Mouse (Mus musculus) layer of hippocampus, adult 18-20 months (tissue): Measurements from ENCODE around the gene Snrnp70. TPM values are rescaled to one million over a fixed set of nuclear protein-coding genes. Genes with fewer than 3 reads are reported as not detected.
"Not testable (repeated sequence)": the region's sequence is repeated elsewhere in the genome, so short reads cannot be mapped to it uniquely, and the experiment has no call there.

Experiments
- DNase-seq, 2 experiments: peaks; one replicate each; pipeline ENCODE4 v3.0.0; 2022; ENCODE audit warnings: low spot score in 2 of 2
- total RNA-seq, 2 experiments: library from RNA; stranded (reverse); gene quantifications; 2 replicates each; pipeline ENCODE4 v1.2.3; 2021

The Snrnp70 gene
- total RNA-seq, 2 experiments from 2014 or later: 364 to 405 TPM

- DNase-seq: no peak
Observed at GRCm38 (mm10) chr7:45412421-45412820, 16.9 kb upstream of the Snrnp70 start.

DNA sequence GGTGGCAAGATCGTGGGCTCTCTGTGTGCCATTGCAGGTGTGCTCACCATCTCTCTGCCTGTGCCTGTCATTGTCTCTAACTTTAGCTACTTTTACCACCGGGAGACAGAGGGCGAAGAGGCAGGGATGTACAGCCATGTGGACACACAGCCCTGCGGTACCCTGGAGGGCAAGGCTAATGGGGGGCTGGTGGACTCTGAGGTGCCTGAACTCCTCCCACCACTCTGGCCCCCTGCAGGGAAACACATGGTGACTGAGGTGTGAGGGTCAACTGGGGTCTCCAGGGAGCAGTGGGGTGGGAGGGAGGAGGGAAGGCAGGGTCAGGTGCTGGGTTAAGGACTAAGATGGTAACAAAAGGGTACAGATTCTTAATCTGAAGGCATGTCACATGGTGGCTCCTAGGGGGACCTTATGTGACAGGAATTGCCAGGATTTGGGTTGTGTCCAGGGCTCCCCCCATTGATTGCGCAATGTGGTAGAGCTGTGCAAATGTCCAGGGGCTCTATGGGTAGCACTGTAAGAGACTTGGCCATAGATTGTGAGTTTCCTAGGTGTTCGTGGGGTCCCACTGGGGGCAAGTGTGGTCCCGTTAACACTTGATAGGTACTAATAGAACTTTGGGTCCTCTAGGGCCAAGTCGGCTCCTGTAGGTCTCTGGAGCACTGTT, 14.1 kb upstream of the Snrnp70 start:
- DNase-seq: no peak

GRCm38 (mm10) chr7:45408949-45409348, 13.4 kb upstream of the Snrnp70 start:
- DNase-seq: no peak

GRCm38 (mm10) chr7:45408351-45408750, 12.8 kb upstream of the Snrnp70 start:
- no peak for DNase-seq

GRCm38 (mm10) chr7:45407836-45408235, 12.3 kb upstream of the Snrnp70 start:
- DNase-seq: no peak

DNA sequence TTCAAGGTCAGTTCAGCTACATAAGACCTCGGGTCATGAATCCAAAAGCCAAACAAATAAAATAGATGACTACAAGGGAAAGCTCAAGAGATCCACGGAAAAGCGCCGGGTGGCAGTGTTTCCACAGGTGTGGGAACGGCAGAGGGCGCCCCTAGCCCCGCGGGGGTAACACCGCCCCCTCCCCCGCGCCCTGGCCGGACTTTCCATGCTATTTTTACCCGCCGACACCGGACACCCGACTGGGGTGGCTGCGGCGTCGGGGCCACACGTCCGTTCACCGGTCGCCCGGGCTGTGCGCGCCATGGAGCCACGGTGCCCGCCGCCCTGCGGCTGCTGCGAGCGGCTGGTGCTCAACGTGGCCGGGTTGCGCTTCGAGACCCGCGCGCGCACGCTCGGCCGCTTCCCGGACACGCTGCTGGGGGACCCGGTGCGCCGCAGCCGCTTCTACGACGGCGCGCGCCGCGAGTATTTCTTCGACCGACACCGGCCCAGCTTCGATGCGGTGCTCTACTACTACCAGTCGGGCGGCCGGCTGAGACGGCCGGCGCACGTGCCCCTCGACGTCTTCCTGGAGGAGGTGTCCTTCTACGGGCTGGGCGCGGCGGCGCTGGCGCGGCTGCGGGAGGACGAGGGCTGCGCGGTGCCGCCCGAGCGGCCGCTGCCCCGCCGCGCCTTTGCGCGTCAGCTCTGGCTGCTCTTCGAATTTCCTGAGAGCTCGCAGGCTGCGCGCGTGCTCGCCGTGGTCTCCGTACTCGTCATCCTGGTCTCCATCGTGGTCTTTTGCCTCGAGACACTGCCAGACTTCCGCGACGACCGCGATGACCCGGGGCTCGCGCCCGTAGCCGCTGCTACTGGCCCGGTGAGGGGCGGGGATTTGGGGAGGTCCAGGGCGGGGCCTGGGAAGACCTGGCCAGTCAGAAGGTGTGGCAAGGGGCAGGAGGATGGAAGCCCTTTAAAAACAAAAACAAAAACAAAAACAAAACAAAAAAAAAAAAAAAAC, 10.9 kb upstream of the Snrnp70 start:
- no peak for DNase-seq

DNA sequence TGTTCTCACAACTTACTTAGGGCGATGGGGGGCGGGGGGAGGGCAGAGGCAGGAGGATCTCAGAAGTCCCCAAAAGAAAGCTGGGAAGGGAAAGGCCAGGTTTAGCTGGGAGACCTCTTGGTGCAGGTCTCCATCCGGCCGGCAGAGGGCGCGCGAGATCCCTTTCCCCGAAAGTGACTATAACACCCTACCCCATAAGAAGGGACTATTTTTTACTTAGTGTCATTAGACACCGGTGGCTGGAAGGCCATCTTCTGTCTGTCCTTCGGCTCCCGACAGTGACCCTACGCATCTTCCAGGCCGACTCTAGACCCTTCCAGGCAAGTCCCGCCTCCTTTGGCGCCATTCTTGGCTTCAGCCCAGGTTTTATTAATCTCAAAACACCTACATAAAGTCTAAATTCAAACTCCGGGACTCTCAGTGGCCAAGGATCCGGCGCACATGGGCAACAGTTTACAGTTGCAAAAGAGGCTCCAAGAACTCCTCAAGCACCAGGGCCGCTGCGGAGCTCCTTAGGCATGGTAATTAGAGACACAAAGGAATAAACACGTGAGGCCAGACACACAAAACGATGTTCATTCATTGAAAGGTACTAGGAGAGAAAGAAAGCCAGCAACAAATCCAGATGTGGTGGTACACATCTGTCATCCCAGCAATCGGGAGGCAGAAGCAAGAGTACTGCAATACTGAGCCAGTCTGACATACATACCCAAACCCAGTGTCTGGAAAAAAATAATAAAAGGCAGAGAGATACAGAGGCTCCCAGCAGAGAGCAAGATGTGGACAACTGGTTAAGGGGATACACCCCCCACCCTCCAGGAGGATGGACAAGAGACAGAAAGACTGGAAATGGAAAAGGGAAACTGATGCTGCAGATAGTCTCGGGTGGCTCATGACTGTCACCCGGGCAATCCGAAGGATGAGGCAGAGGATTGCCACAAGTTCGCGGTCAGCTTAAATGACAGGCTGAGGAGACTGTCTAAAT, 9.8 kb upstream of the Snrnp70 start, which contains the start of gene Kcna7:
TSS of gene Kcna7 (plus strand) at position 563 of the 985 bp plus-strand sequence.
- peak in 1 of 2 experiments; percentile 68 for DNase-seq

DNA sequence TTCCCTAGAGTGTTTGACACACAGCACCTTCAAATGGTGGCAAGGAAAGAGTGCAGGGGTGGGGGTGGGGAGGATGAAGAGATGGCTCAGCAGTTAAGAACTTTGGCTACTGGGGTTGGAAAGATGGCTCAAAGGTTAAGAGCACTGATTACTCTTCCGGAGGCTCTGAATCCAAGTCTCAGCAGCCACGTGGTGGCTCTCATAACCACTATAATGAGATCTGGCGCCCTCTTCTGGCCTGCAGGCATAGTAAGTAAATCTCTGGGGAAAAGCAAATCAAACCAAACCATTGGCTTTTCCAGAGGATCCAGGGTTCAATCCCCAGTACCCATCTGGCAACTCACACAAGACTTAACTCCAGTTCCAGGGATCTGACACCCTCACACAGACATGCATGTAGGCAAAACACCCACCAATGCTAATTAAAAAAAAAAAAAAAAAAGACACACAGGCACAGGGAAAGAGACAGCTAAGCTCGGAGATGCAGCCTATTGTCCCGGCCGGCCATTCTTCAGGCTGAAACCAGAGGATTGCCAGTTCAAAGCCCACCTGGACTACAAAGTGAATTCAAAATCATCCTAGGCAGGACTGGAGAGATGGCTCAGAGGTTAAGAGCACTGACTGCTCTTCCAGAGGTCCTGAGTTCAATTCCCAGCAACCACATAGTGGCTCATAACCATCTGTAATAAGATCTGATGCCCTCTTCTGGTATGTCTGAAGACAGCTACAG, 8.2 kb upstream of the Snrnp70 start:
- DNase-seq: peak in 1 of 2 experiments; percentile 50

- no peak for DNase-seq
Observed at GRCm38 (mm10) chr7:45401521-45402085, 6.1 kb upstream of the Snrnp70 start.

DNA sequence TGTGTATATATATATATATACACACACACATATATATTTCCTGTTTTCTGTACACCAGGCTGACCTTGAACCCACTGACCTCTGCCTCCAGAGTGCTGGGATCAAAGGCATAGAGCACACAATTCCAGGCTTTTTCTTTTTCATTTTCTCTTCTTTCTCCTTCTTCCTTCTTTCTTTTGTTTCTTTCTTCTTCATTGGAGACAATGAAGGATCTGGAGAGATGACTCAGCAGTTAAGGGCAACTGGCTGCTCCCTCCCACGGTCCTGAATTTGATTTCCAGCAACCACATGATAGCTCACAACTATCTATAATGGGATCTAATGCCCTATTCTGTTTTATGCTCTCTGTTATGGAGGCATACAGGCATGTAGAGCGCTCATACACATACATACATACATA, 1.2 kb upstream of the Snrnp70 start:
- no peak for DNase-seq

- not testable (repeated sequence) for DNase-seq
Observed at GRCm38 (mm10) chr7:45396337-45396775, 814 bp upstream of the Snrnp70 start.

DNA sequence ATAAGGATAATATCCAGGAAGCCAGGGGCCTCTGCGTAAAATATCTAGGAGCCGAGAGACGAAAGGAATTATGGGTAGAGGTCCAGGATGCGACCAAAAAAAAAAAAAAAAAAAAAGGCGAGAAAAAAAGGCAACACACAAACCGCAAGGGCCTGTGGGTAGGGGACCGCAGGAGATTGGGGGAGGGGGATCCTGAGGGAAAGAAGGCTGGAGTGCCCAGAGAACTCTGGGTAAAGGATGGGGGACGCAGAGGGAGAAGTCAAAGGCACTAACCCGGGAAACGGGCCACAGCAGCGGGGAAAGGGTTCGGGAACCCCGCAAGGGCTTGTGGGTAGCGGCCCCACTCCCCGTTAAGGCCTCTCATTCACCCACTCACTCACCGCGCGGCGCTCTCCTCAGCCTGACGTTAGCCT, 407 bp downstream of the Snrnp70 start:
- DNase-seq: no peak

- DNase-seq: no peak
Observed at GRCm38 (mm10) chr7:45386077-45386476, 9.5 kb downstream of the Snrnp70 start.

DNA sequence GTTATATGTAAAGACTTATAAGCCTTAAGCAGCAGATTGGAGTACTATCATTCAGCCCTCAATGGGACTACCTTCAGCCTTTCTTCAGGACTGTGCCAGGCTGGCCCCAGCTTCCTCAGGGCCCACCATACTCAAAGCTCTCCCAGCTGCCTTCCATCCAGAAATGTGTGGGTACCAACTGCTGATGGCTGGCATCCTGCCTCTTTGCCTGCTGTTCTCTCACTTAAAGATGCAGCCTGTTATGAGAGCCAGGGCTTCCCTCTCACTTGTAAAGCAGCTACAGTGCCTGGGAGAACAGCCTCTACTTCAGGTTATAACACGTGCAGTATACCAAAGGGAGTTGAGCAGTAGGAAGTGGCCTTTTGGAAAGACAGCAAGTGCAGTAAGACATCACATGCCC, 19.5 kb downstream of the Snrnp70 start:
- peak in 1 of 2 experiments; percentile 60 for DNase-seq

DNA sequence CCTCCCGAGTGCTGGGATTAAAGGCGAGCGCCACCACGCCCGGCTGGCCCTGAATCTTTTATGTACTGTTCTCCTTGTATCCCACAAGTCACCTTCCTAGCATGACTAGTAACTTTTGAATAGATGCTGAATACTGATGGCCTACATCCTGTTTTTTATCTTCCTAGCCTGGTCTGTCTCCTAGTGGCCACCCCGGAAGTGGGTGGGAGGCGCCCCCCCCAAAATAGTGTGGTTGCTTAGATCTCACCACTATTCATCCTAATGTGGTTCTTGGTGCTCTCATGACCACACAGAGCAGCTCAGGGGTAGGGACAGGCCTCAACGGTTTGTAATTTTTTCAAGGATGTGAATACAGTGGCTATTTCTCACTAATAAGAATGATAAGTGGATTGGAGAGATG, 20.9 kb downstream of the Snrnp70 start:
- DNase-seq: no peak

DNA sequence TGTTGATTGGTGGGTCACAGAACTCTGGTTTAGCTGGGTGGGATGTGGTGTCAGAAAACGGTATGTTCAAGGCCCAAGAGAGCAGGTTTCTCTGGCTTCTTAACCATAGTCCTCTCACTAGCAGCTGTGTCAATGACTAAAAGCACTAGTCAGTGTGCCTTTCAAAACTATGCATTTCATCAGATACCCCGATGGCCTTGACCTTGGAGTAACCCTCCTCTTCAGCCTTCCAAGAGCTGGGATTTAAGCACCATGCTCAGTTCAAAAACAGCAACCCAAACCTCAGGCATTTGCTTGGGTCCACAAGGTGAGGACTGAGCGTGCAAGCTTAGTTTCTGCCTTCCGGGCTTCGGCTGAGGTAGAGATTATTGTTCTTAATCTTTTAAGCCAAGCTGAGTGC, 23.2 kb downstream of the Snrnp70 start:
- DNase-seq: no peak

DNA sequence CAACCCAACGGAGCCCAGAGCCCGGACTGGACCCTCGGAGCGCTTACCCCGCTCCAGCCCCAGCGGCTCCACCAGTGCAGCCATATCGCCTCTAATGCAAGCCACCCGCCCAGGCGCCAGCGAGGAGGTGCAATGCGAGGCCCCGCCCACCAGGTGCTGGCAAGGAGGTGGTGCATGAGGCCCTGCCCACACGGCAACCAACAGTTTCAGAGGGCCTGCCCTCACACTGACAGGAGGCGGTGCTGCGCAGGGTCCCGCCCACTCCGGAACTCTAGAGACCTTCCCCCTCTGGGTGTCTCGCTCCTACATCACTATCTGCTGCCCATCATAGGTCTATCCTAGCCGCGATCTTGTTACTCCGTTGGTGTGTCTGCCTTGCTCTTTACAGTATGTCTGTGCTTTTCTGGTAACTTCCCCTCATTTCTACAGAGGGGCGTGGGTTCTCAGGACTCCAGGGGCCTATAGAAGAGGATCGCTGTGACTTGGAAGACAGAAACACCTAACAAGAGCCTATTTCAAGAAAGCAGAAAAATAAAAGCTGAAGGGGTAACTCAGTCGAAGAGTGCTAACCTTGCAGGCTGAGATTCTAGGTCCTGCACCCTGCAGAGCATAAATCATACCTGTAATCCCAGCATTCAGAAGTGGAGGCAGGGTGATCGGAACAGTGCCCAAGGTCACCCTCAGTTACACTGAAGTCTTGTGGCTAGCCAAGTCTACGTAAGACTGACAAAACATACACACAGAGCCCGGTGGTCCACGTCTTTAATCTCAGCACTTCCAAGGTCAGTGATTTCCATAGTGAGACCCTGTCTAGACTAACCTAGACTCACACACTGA, 24.8 kb downstream of the Snrnp70 start, which contains the start of gene Lin7b:
TSS of gene Lin7b (minus strand) at position 109 of the 837 bp plus-strand sequence.
- peak; percentile 91 to 94 for DNase-seq

GRCm38 (mm10) chr7:45369836-45370474, 25.6 kb downstream of the Snrnp70 start:
- no peak for DNase-seq
